Mouse (Mus musculus) right cerebral cortex, adult 18-20 months (tissue): Measurements from ENCODE around the gene Pacsin1.

ENCODE experiments used
- DNase-seq: peaks from one replicate; pipeline ENCODE4 v3.0.0; 2022; ENCODE audit warnings: mixed read lengths

Gene Pacsin1

DNA sequence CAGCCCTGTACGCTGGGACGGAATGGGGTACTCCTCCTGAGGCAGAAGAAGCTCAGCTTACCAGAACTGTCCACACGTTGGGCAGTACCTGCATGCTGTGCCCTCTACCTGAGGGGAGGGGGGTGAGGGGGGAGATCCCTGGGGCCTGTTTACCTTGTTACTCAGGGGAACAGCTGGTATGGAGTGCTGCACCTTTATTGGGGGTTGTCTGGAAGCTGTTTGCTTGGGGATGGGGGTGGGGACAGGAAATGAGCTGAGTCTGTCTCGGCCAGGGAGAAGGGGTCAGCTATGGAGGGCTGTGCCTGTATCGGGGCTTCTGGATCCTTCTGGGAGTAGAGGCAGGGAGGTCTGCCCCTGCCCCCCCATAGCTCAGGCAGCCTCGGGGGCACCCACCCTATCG is 71.2 kb downstream of the Pacsin1 start:
- DNase-seq: no peak

- DNase-seq: no peak
Observed at GRCm38 (mm10) chr17:27728770-27729169, 73.5 kb downstream of the Pacsin1 start, which contains the start of gene Spdef. Gene Spdef (minus strand): TSS chr17:27728955.

GRCm38 (mm10) chr17:27732152-27732551 is 76.8 kb downstream of the Pacsin1 start:
- no peak for DNase-seq

- no peak for DNase-seq
Observed at GRCm38 (mm10) chr17:27732694-27733093, 77.4 kb downstream of the Pacsin1 start.

GRCm38 (mm10) chr17:27734344-27735073 is 79.2 kb downstream of the Pacsin1 start:
- DNase-seq: no peak

- DNase-seq: no peak
Observed at GRCm38 (mm10) chr17:27740961-27741360, 85.7 kb downstream of the Pacsin1 start.

DNA sequence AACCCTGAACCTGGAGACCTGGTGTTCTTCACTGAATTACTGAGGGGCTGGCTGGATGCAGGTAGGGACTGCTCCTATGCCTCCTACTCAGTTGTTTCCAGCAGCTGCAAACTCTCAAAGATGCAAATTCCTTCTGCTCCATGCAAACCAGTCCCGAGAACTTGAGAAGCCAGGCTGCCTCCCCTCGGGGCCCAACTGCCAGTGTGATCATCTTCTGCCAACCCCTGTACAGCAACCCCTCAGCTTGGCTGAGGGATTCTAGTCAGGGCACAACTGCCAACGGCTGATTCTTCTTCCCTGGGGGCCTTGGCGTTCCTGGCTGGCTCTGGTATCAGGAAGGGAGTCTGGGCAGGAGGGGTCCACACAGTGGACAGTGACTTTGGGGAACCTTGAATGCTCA is 91.1 kb downstream of the Pacsin1 start:
- no peak for DNase-seq

- no peak for DNase-seq
Observed at GRCm38 (mm10) chr17:27748123-27748522, 92.8 kb downstream of the Pacsin1 start.

GRCm38 (mm10) chr17:27750451-27750942 is 95.2 kb downstream of the Pacsin1 start:
- DNase-seq: no peak

GRCm38 (mm10) chr17:27751314-27752202 is 96.2 kb downstream of the Pacsin1 start:
- DNase-seq: peak; percentile 26

DNA sequence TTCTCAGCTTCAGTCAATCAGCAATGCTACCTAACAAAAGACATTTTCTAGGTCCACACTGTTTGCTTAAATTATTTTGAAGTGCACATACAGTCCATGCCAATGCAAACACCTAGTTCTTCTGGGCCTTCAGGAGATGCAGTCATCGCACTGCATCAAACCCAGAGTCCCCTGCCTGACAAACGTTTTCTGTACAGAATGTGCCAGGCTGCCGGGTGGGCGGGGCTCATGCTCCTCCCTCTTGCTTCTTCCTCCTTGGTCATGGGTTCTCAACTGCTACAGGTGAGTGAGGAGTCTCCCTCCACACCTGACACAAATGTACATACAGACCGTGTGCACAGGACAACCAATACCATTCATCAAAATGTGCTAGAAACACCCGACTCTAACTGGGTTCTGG is 104.9 kb downstream of the Pacsin1 start:
- DNase-seq: no peak
